Mouse (Mus musculus): ENCODE results near the gene Olfr194. TPM values are rescaled to one million over a fixed set of nuclear protein-coding genes. Genes with fewer than 3 reads are reported as not detected.
"Not testable (repeated sequence)": the region's sequence is repeated elsewhere in the genome, so short reads cannot be mapped to it uniquely, and the experiment has no call there.

Olfr194 gene
- polyA plus RNA-seq (2017; shearing (Covaris generic)) = not detected

DNA sequence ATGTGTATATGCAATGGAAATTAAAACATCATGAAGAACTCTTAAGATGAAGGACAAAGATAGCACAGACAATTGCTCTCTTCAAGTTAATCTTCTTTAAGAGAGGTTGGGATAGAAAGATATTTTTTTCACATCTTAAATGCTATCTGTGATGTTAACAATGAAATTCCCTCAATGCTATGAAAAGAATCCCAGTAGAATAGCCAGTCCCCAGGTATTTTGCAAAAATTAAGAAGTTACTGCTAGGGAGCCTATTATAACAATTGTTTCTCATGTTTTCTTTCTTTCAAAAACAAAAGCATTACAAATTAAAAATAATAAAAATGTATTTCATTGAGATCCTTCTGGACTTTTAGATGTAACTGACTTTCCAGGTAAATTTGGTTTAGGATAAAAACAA lies at the start of gene Olfr194:
Olfr194 (minus strand) TSS at position 101 of the 400 bp plus-strand sequence.
- ATAC-seq = no peak

DNA sequence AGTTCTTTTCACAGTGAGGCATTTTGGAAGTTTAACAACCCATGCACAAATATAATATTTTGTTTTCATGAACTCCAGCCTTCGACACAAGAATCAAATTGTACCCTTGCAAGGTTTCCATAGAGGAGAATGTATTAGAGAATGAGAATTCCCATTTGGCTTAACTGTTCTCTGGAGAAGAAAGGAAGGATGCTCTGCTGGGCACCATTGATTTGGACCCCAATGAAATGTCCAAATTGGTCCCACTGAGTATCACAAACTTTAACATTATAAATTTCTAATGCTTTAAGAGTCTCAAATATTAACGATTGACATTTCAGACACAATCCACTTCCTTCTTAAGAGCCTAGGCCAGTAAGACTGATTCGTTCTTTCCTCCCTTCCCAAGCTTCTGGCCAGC lies 49.5 kb upstream of the Olfr194 start, which contains the start of gene Olfr196:
Olfr196 (minus strand) TSS at position 101 of the 400 bp plus-strand sequence.
- no peak for ATAC-seq

DNA sequence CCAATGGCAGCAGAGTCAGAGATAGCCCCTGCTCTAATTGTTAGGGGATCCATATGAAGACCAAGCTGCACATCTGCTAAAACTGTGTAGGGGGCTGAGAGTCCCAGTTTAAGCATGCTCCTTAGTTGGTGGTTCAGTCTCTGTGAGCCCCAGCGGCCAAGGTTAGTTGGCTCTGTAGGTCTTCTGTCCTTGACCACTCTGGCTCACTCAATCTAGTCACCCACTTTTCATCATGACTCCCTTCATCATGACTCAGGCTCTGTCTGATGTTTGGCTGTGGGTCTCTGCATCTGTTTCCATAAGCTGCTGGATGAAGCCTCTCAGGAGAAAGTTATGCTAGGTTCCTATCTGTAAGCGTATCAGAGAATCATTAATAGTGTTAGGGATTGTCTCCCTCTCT lies 31.1 kb upstream of the Olfr194 start:
- no peak for ATAC-seq

DNA sequence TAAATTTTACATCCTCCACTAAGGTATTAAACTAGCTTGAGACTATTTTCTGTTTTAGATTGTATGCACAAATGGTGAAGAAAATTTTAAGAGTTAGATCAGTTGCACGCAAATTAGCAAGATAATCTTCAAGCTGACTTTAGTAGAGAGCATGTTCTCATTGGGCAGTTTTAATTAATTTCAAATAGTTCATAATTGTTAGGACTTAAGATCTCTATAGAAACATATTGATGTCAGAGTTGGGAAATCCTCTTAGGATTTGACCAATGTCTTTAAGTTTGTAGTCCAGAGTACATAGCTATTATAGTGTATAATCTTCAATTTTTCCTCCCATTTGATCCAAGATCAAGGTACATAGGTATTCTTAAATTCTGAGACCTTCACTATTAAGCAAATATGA lies 25.9 kb upstream of the Olfr194 start, which contains the start of gene Olfr195:
Olfr195 (plus strand) TSS at position 301 of the 400 bp plus-strand sequence.
- no peak for ATAC-seq

GRCm38 (mm10) chr16:59141105-59141504 lies 20.2 kb upstream of the Olfr194 start:
- ATAC-seq = no peak

DNA sequence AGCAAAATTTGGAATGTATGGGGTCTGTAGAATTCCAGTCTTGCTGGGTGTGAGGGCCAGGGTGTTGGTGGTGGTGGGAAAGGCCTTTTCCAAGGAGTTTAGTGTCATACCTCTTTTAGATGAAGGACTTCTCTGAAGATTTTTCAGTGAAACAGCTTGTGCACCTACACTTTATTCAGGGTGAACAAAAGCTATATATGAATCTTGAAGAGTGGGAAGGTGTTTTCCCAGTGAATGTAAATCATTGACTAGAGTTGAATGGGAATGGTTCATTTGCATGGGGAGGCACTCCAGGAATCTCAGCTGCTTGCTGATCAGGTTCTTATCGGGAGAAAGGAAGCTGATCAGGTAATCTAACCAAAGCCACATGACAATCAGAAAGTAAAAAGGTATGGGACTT lies 9.9 kb upstream of the Olfr194 start:
- ATAC-seq = no peak

DNA sequence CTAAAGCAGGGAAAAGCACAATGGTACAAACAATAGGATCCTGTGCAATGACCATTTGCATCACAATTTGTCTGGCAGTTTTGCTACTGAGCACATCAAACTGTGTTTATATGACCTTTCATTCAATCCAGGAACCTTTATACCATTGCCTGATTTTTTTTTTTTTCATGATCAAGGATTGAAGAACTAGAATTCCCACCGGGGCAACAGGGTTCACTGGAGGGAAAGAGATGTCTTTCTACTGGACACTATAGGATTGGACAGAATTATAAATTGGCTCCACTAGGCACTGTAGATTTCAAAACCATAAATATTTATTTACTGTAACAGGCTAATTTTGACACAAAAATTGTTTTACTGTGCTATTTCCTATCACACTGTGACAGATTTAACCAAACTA lies 9.1 kb downstream of the Olfr194 start, which contains the start of gene Olfr193:
Olfr193 (minus strand) TSS at position 101 of the 400 bp plus-strand sequence.
- ATAC-seq = no peak

GRCm38 (mm10) chr16:59108522-59108921 lies 12.3 kb downstream of the Olfr194 start:
- not testable (repeated sequence) for ATAC-seq

DNA sequence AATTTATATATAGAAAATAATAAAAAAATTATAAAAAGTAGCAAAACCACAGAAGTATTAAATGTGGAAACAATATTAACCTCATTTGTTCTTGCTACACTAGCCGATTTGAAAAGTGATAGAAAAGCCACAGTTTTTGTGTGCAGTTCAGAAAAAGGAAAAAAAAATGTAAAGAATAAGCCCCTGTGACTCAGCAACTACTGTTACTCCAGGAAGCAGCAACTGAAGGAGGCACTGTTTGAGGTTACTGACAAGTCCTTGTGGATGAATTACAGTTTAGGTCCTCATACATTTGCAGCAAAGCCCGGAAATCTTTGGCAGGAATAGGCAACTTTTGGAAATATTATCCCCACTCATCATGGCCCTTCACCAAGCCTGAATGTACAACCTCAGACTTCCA lies 15.6 kb downstream of the Olfr194 start:
- ATAC-seq = no peak

- ATAC-seq = not testable (repeated sequence)
These were observed 31.1 kb downstream of the Olfr194 start, which contains the start of gene Olfr191 for GRCm38 (mm10) chr16:59089722-59090121. TSS of gene Olfr191 (minus strand) at chr16:59089822.

- ATAC-seq = not testable (repeated sequence)
These were observed 39.8 kb downstream of the Olfr194 start for GRCm38 (mm10) chr16:59081113-59081512.

DNA sequence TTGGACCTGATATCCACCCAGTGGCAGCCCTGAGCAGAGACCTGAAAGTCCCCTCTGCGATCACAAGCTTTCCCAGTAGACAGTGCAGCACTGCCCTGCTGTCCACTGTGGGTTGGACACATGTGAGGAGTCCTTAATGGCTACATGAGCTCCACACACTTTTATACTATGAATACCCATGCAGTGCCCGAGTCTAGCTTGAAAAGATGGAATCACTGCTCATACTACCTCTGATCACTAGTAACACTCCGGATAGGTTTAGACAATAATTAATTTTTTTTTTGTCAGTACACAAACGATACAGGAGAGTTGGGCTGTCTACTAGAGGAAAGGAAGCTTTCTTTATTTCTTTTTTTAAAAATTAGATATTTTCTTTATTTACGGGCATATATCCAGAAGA lies 43.0 kb downstream of the Olfr194 start, which contains the start of gene Olfr190:
Olfr190 (minus strand) TSS at position 101 of the 400 bp plus-strand sequence.
- no peak for ATAC-seq

DNA sequence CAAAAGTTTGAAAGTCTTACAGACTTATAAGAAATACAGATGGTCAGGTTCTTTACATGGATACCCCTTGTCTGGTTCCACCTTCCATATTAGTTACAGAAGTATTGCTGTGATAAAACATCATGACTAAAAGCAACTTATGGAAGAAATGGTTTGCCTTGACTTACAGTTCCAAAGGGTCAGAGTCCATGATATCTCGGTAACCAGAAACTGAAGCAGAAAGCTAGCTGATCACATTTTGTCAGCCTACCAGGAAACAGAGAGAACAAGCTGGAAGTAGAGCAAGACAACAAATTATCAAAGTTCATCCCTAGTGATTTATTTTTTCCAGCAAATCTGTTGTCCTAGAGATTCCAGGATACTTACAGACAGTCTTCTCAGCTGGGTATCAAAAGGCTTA lies 47.3 kb downstream of the Olfr194 start:
- ATAC-seq = no peak

DNA sequence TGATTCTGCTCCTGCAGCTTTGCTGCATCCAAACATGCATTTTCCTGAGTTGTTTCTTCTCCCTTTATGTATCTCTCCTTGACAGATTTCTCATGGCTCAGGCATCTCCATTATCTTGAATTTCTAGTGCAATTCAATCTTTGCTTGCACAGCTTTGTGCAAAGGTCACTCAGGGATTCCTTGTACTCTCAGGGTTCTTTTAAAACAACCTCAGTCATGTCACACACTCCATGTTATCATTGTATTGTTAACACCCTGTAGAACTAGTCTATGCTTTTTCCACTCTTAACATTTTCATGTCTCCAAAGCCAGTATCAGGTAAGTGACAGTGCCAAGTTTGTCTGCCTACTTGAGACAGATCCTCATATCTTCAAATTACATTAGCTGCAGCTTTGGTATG lies 49.1 kb downstream of the Olfr194 start:
- ATAC-seq = no peak

Other genes starting within 250 kb of the Olfr194 start
- not detected for gene Olfr177, start 246.3 kb downstream of the Olfr194 start, polyA plus RNA-seq (2017; shearing (Covaris generic))
- not detected for gene Olfr178, start 229.0 kb downstream of the Olfr194 start, polyA plus RNA-seq (2017; shearing (Covaris generic))
- gene Olfr181, start 192.3 kb downstream of the Olfr194 start, polyA plus RNA-seq (2017; shearing (Covaris generic)) = under 1 TPM in 1 of 2 experiments, not detected in 1; 0.23 TPM
- not detected for gene Olfr180, start 191.7 kb downstream of the Olfr194 start, polyA plus RNA-seq (2017; shearing (Covaris generic))
- not detected for gene Olfr183, start 125.7 kb downstream of the Olfr194 start, polyA plus RNA-seq (2017; shearing (Covaris generic))
- gene Olfr186, start 90.8 kb downstream of the Olfr194 start, polyA plus RNA-seq (2017; shearing (Covaris generic)) = not detected
- not detected for gene Olfr187, start 81.3 kb downstream of the Olfr194 start, polyA plus RNA-seq (2017; shearing (Covaris generic))
- under 1 TPM in 1 of 2 experiments, not detected in 1; 0.04 TPM for gene Olfr190, start 43.1 kb downstream of the Olfr194 start, polyA plus RNA-seq (2017; shearing (Covaris generic))
- not detected for gene Olfr191, start 31.2 kb downstream of the Olfr194 start, polyA plus RNA-seq (2017; shearing (Covaris generic))
- not detected for gene Olfr193, start 9.2 kb downstream of the Olfr194 start, polyA plus RNA-seq (2017; shearing (Covaris generic))
- not detected for gene Olfr195, start 26.0 kb upstream of the Olfr194 start, polyA plus RNA-seq (2017; shearing (Covaris generic))
- gene Olfr196, start 49.4 kb upstream of the Olfr194 start, polyA plus RNA-seq (2017; shearing (Covaris generic)) = not detected
- not detected for gene Olfr198, start 82.5 kb upstream of the Olfr194 start, polyA plus RNA-seq (2017; shearing (Covaris generic))
- gene Olfr199, start 98.7 kb upstream of the Olfr194 start, polyA plus RNA-seq (2017; shearing (Covaris generic)) = not detected
- gene Olfr201, start 151.6 kb upstream of the Olfr194 start, polyA plus RNA-seq (2017; shearing (Covaris generic)) = not detected
- not detected for gene Olfr202, start 165.7 kb upstream of the Olfr194 start, polyA plus RNA-seq (2017; shearing (Covaris generic))
- not detected for gene Olfr203, start 177.8 kb upstream of the Olfr194 start, polyA plus RNA-seq (2017; shearing (Covaris generic))
- gene Olfr204, start 197.2 kb upstream of the Olfr194 start, polyA plus RNA-seq (2017; shearing (Covaris generic)) = not detected
- gene Olfr205, start 210.1 kb upstream of the Olfr194 start, polyA plus RNA-seq (2017; shearing (Covaris generic)) = not detected
- gene Olfr206, start 228.2 kb upstream of the Olfr194 start, polyA plus RNA-seq (2017; shearing (Covaris generic)) = not detected
- not detected for gene Olfr209, start 242.9 kb upstream of the Olfr194 start, polyA plus RNA-seq (2017; shearing (Covaris generic))